20 mouse cellular contexts compared by ENCODE assay signal in the genomic region with DNA sequence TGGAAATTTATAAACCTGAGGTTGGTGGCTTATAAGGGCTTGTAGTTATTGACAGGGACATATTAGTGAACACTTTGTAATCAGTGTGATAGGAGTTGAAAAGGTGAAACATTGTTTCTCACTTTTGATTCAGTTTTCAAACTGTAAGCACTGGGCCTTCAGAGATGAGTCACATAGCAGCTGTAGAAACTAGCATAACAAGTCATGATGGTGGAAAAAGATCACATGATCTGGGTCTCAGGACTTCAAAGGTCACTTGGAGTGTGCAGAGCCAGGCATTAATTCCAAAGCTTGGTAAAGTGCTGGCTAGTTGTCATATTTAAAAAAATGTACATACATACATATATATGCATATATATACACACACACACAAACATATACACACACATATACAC. TPM values are rescaled to one million over a fixed set of nuclear protein-coding genes. Genes with fewer than 3 reads are reported as not detected.
DNase-seq lines count a peak whose midpoint lies in the region; ATAC-seq and TF ChIP-seq lines count a peak whose summit lies in the region.
"Had no signal": no experiment of that assay in that cellular context is flagged by ENCODE, and none has a peak within 500 bp of the region (broad histone marks: within the 10 kb centered on the region; RNA-seq: fewer than 3 reads in every experiment).

No protein-coding gene starts in this region.

- H3K9ac ChIP-seq in kidney, postnatal 0 days (ENCODE audit: low read depth, low read length), result no peak overlapping the region
- no peak overlapping the region for H3K9ac ChIP-seq in kidney, embryonic 16.5 days (replicated peaks; ENCODE audit: low read length)
- H3K9ac ChIP-seq: forebrain, embryonic 13.5 days; liver, embryonic 12.5 days; lung, embryonic 14.5 days had no signal

- H3K4me3 ChIP-seq in kidney, postnatal 0 days (replicated peaks; ENCODE audit: low read depth, low read length), result no peak overlapping the region
- H3K4me3 ChIP-seq in kidney, embryonic 16.5 days (ENCODE audit: low read length), result no peak overlapping the region
- H3K4me3 ChIP-seq in C2C12 (ENCODE audit: insufficient read depth, poor library complexity, severe bottlenecking) (no peak overlapping the region), myocyte (no peak overlapping the region)
- H3K4me3 ChIP-seq: embryonic facial prominence, embryonic 10.5 days; forebrain, embryonic 13.5 days; heart, adult 2 months; liver, embryonic 12.5 days; midbrain, embryonic 10.5 days had no signal

- peaks cover 36% of the 10 kb centered on the region for H3K79me3 ChIP-seq in C2C12 (ENCODE audit: low read depth)

- H3K4me2 ChIP-seq in kidney, postnatal 0 days (ENCODE audit: low read length), result no peak overlapping the region
- H3K4me2 ChIP-seq in kidney, embryonic 16.5 days (replicated peaks; ENCODE audit: low read depth, low read length), result no peak overlapping the region
- peak overlapping the region; percentile 4 for H3K4me2 ChIP-seq in myocyte (ENCODE audit: low read depth)
- H3K4me2 ChIP-seq: forebrain, embryonic 13.5 days; liver, embryonic 12.5 days; lung, embryonic 14.5 days had no signal

- H3K9me3 ChIP-seq in kidney, postnatal 0 days (replicated peaks; ENCODE audit: low read length), result no peaks in the 10 kb centered on the region
- peaks cover 4% of the 10 kb centered on the region; the same call in 1 of the 2 replicates for H3K9me3 ChIP-seq in kidney, embryonic 16.5 days (ENCODE audit: low read length)
- H3K9me3 ChIP-seq: embryonic facial prominence, embryonic 10.5 days; forebrain, embryonic 13.5 days; G1E; liver, embryonic 12.5 days; midbrain, embryonic 10.5 days had no signal

- TF ChIP-seq CTCF in kidney, postnatal 0 days (IDR thresholded peaks at IDR 0.05; ENCODE audit: low read depth), result no peak
- TF ChIP-seq CTCF in C2C12 (IDR thresholded peaks at IDR 0.05; ENCODE audit: control insufficient read depth, insufficient read depth, insufficient read length), result no peak

- H3ac ChIP-seq in C2C12 (ENCODE audit: control insufficient read depth, insufficient read length, low read depth), result no peak overlapping the region
- no peak overlapping the region for H3ac ChIP-seq in myocyte (ENCODE audit: control insufficient read depth, insufficient read length)

- H3K27ac ChIP-seq in kidney, postnatal 0 days, result no peak overlapping the region
- no peak overlapping the region for H3K27ac ChIP-seq in kidney, embryonic 16.5 days (ENCODE audit: low read length)
- H3K27ac ChIP-seq: embryonic facial prominence, embryonic 10.5 days; forebrain, embryonic 13.5 days; heart, adult 2 months; liver, embryonic 12.5 days; macrophage; midbrain, embryonic 10.5 days had no signal

- intact Hi-C loops in heart, postnatal 14 days (cut with DNase I), result loop anchor here (5.0 kb wide), 1 partner anchor 67 kb away; no protein-coding TSS in a partner anchor

- no peaks in the 10 kb centered on the region for H3K4me1 ChIP-seq in kidney, postnatal 0 days (replicated peaks; ENCODE audit: insufficient read depth, low read length)
- H3K4me1 ChIP-seq in kidney, embryonic 16.5 days (ENCODE audit: insufficient read depth, low read length), result 0 out of 2 replicates have a peak, but pooled peaks cover 4% of the 10 kb centered on the region
- H3K4me1 ChIP-seq: embryonic facial prominence, embryonic 10.5 days; liver, embryonic 12.5 days; midbrain, embryonic 10.5 days had no signal

- peak; percentile 10 for DNase-seq in kidney, postnatal 0 days (ENCODE audit: low spot score)
- DNase-seq in heart, postnatal 14 days, result no peak
- no peak for DNase-seq in cerebellum, adult 11-12 months
- DNase-seq: adrenal gland, postnatal 36 days; cerebellum, adult 8-10 months; gastrocnemius, postnatal 14 days; heart, adult 2 months; lung, embryonic 14.5 days; thymus, postnatal 25 days had no signal

- no peaks in the 10 kb centered on the region for H3K36me3 ChIP-seq in kidney, postnatal 0 days (ENCODE audit: insufficient read depth, low read length)
- peaks cover 15% of the 10 kb centered on the region; the same call in 1 of the 2 replicates for H3K36me3 ChIP-seq in kidney, embryonic 16.5 days (ENCODE audit: insufficient read depth, low read length)
- H3K36me3 ChIP-seq in C2C12 (ENCODE audit: control insufficient read depth, insufficient read depth) (peaks cover 41% of the 10 kb centered on the region), myocyte (ENCODE audit: control insufficient read depth, insufficient read depth) (peaks cover under 1% of the 10 kb centered on the region)

- peaks cover 71% of the 10 kb centered on the region for H3K79me2 ChIP-seq in C2C12 (ENCODE audit: control insufficient read depth, insufficient read depth)
- peaks cover 47% of the 10 kb centered on the region for H3K79me2 ChIP-seq in myocyte (ENCODE audit: control insufficient read depth, insufficient read depth)

- no peak for TF ChIP-seq POLR2A in myocyte (IDR thresholded peaks at IDR 0.05; ENCODE audit: insufficient read length, low read depth)

- no peak for ATAC-seq in kidney, postnatal 0 days (replicated peaks; ENCODE audit: low FRiP score, low read depth)
- no peak for ATAC-seq in kidney, embryonic 16.5 days (ENCODE audit: low FRiP score, low TSS enrichment)
- ATAC-seq in activated CD4-positive, CD25-positive, alpha-beta regulatory T cell, adult 4 months, result peak; percentile 46
- ATAC-seq: forebrain, embryonic 13.5 days; hindbrain, embryonic 16.5 days had no signal

- no peaks in the 10 kb centered on the region for H3K27me3 ChIP-seq in kidney, postnatal 0 days (ENCODE audit: insufficient read depth, low read length)
- no peaks in the 10 kb centered on the region for H3K27me3 ChIP-seq in kidney, embryonic 16.5 days (ENCODE audit: insufficient read depth, low read length)
- H3K27me3 ChIP-seq in C2C12 (ENCODE audit: control insufficient read depth, insufficient read depth, insufficient read length) (no peaks in the 10 kb centered on the region), myocyte (ENCODE audit: control insufficient read depth, insufficient read depth, insufficient read length) (no peaks in the 10 kb centered on the region)
- H3K27me3 ChIP-seq: forebrain, embryonic 13.5 days; liver, embryonic 12.5 days had no signal

TF ChIP-seq in C2C12, 6 proteins besides CTCF, POLR2A, EP300 and RAD21:
- TF ChIP-seq FOSL1 (IDR thresholded peaks at IDR 0.05; ENCODE audit: insufficient read depth, low read length, poor library complexity, severe bottlenecking) (no peak), MAX (IDR thresholded peaks at IDR 0.05) (no peak), USF1 (IDR thresholded peaks at IDR 0.05; ENCODE audit: low read depth) (peak; percentile 57), MYOG (IDR thresholded peaks at IDR 0.05; ENCODE audit: control insufficient read depth, extremely low read depth, insufficient read length) (no peak), CEBPB (IDR thresholded peaks at IDR 0.05; ENCODE audit: low read depth) (no peak), MYOD1 (IDR thresholded peaks at IDR 0.05; ENCODE audit: control insufficient read depth, insufficient read length, low read depth) (peak; percentile 7)

TF ChIP-seq in myocyte, 11 proteins besides CTCF, POLR2A, EP300 and RAD21:
- TF ChIP-seq MAX (IDR thresholded peaks at IDR 0.05; ENCODE audit: low read depth) (no peak), USF1 (IDR thresholded peaks at IDR 0.05; ENCODE audit: low read depth) (peak; percentile 79)

RNA-seq across cellular contexts. Expression of a gene that starts 16.2 kb away (rescaled TPM):
- 68.3 and 69.0 TPM in 2 replicates for polyA plus RNA-seq in kidney, postnatal 0 days (2015; fragmentation: Nextera tagmentation; extraction: Ambion mirVana)
- polyA plus RNA-seq in kidney, embryonic 16.5 days (2015; fragmentation: Nextera tagmentation; extraction: Ambion mirVana), result 52.1 and 63.1 TPM in 2 replicates
- polyA plus RNA-seq in C2C12 (2012; fragmentation: generic; extraction: Trizol) (14.8 TPM), myocyte (2012; fragmentation: generic; extraction: Trizol) (16.8 TPM)
- 10 to 100 TPM; 51.3 to 63.1 TPM for polyA plus RNA-seq in activated CD4-positive, CD25-positive, alpha-beta regulatory T cell, adult 4 months (2017; shearing (Covaris generic))
- total RNA-seq in heart, postnatal 14 days (2021), result 100 to 1,000 TPM; 152 to 172 TPM
